Mouse (Mus musculus) adrenal gland, adult 8-10 months (tissue): ENCODE measurements around the gene Dync1h1. TPM values are rescaled to one million over a fixed set of nuclear protein-coding genes. Genes with fewer than 3 reads are reported as not detected.

Source experiments
- DNase-seq: peaks from one replicate; pipeline ENCODE4 v3.0.0; 2022
- total RNA-seq, 4 experiments: library from RNA; stranded (reverse); gene quantifications; 2 replicates each; pipeline ENCODE4 v1.2.4; 2022

The Dync1h1 gene
- total RNA-seq: 100 to 1,000 TPM; 133 to 190 (median 158) TPM

DNA sequence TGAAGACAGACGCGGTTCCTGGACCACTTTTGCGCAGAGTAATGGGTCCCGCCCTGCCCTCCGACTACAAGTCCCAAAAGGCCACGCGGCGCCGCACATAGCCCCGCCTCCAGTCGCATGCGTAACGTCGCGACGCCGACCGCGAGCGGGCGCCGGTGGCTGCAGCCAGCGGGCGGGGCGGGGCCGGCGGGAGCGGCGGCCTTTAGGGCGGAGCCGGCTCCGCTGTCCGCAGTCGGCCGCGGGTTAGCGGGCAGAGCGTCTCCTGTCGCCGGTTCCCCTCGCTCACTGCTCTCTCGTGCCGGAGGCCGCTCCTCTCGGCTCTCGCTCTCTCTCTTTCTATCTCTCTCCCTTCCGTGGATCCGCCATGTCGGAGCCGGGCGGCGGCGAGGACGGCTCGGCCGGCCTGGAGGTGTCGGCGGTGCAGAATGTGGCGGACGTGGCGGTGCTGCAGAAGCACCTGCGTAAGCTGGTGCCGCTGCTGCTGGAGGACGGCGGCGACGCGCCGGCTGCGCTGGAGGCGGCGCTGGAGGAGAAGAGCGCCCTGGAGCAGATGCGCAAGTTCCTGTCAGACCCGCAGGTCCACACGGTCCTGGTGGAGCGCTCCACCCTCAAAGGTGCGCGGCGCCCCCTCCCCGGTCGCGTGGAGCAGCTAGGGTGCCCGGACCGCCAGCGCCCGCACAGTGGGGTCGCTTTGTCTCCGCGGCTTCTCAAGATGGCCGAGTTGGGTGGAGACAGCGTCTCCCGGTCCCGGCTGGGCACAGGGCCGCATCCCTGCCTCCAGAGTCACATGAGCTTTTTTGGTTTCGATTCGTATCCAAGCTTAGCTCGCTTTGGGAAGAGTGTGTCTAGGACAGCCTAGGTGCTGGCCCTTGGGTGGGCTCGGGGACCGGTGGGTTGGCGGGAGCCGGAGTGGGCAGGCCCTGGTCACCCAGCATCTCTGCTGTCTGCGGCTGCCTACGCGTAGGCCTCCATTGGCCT, at the start of gene Dync1h1:
Gene Dync1h1, plus strand, starts transcription at position 212 of the 978 bp plus-strand sequence.
- DNase-seq: peak; percentile 88

- no peak for DNase-seq
These were observed 49.1 kb upstream of the Dync1h1 start for GRCm38 (mm10) chr12:110552113-110552512.

GRCm38 (mm10) chr12:110553362-110553761, 47.9 kb upstream of the Dync1h1 start:
- DNase-seq: no peak

- no peak for DNase-seq
These were observed 45.6 kb upstream of the Dync1h1 start for GRCm38 (mm10) chr12:110555536-110556240.

DNA sequence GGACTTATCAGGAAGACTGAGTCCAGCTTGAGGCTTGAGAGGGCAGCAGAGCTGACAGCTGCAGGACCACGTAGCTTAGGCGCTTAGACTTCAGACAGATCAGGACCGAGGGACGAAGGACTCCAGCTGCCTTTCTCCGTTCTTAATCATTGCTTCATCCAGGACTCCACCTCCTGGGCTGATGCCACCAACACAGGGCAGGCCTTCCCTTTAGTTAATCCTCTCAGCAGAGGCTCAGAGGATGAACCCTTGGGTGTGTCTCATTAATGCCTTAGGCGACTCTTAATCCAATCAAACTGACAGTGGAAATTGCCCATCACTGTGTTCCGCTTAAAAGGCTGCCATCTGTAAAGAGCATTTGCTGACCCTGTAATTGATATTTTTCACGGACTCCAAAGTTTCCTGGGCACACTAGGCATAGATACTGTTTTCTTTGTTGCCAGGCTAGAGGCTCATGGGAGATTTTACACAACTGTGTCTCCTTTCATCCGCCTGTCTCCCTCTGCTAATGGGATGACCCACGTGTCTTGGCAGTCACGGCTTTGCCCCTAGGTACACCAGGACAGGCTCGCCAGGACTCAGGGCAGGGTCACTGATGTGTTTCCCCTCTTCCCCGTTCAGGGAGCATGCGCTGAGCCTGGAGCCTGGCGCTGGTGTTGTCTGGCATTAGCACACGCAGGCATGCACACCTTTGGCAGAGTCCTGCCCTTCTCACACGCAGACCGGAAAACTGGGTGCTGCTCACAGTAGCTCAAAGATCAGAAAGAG, 44.2 kb upstream of the Dync1h1 start:
- no peak for DNase-seq

DNA sequence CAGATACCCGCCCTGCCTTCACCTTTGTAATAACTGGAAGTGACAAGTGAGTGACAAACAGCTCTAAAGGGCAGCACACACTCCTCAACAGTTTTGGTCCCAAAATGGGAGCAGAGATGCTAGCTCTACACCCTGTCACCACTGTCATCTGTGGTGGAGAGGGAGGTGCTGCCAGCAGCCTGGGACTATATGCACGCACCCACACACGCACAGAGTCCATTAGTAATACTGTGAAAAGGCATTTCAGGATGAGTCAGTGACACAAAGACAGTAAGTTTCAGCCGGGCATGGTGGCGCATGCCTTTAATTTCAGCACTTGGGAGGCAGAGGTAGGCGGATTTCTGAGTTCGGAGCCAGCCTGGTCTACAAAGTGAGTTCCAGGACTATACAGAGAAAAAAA, 43.1 kb upstream of the Dync1h1 start:
- no peak for DNase-seq

DNA sequence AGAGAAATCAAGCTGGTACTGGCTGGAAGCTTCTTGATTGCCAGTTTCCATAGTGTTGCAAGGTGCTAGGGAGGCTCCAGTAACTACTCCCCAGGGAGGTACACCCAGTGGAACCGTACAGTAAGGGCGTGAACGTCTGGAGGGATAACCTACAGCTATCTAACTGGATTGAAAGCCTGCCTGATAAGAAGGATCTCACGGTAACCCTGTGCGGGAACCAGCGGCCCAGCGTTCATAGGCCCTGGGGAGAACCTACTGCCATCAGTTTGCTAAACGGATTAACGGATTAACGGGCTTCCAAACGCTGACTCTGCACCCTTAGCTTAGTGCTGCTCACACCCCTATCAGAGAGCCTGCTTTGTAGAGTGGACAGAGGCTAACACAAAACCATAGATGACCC, 37.9 kb upstream of the Dync1h1 start:
- no peak for DNase-seq

DNA sequence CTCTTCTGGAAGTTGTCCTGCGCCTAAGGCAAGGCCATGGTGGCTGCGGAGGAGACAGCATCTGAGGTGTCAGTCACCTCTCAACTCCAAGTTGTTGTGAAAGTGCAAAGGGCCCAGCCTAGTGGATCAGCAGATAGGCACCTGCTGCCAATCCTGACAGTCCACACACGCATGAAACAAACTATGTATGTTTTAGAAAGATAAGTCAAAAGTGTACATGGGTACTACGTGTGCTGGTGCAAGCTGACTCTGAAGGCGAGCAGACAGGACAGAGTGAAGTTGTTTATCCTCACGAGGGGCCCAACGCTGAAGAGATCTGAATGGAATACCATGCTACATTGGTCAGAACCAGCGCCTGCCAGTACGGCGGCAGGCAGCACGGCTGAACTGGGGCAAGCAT, 36.4 kb upstream of the Dync1h1 start:
- no peak for DNase-seq

DNA sequence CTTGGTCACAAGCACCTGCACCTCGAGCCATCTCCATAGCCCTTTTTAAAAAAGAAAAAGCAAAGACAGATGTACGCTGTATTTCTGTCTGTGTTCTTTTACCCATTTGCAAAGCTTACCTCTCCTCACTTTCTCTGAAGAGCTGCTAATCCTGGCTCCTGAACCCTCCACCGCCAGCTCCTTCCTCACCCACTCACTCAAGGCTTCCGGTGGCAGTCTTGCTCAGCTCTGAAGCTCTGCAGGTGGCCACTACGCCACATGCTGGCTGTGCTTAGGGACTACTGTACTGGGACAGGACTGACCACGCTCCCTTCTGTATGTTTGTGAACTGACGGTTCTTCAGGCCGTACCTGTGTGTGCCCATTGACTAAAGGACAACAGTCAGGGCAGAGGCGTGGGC, 34.9 kb upstream of the Dync1h1 start:
- DNase-seq: no peak

GRCm38 (mm10) chr12:110571050-110571449, 30.2 kb upstream of the Dync1h1 start:
- no peak for DNase-seq

DNA sequence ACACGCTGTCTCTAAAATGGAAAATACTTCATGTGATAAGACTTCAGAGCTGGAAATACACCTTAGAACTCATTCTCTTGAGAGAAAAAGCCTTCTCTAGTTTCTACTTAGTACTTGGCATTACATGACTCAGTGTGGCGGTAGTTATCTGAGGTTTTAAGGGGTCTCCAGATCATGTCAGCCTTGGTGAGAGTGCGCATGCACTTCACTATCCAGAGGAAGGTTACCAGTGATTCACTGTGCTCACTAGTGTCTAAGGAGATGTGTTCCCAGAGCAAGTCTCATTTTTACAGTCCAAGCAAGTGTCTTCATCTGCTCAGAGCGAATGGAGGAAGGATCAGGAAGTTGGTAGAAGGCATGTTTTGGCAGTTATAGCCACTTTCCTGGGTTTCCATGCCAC, 28.9 kb upstream of the Dync1h1 start:
- DNase-seq: no peak

- DNase-seq: no peak
These were observed 27.6 kb upstream of the Dync1h1 start for GRCm38 (mm10) chr12:110573635-110574034.

DNA sequence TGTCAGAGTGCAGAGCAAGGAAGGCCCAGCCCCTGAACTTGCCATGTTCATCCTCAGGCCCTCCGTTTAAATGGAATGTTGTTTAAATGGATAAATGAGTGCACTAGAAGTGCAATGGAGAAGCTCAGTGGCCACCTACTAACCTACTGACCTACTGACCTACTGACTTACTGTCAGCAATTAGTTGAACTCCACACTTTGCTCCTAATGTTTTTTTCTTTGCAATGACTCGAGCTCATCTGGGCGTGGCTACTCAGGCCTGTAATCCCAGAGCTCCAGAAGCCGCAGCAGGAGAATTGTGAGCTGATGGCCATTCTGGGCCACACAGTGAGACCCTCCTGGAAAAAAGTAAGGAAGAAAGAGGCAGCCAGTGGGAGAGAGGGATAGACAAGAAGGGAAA, 25.3 kb upstream of the Dync1h1 start:
- no peak for DNase-seq

- no peak for DNase-seq
These were observed 22.9 kb upstream of the Dync1h1 start for GRCm38 (mm10) chr12:110578333-110578732.

- no peak for DNase-seq
These were observed 12.6 kb upstream of the Dync1h1 start for GRCm38 (mm10) chr12:110588622-110589021.

DNA sequence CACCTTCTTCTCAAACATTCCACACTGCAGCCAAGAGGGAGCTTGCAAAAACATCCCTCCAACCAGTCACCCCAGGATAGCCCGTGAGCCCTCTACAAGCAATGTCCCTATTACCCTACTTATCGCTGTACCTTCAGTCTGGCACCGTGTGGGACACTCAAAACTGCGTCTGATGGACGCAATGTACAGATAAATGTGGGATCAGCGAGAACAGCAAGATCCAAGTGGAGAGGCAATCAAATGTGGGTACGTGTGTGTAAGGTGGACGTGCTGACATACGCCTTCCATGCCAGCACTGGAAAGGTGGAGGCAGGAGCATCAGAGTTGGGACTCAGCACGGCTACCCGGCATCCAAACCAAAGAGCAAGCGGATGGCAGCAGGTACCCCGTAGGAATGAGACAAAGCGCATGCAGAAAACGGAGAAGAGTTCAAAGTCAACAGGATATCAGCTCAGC, 10.4 kb upstream of the Dync1h1 start:
- DNase-seq: no peak

- DNase-seq: peak; percentile 99
These were observed 9.9 kb upstream of the Dync1h1 start for GRCm38 (mm10) chr12:110591260-110591883.

- peak; percentile 45 for DNase-seq
These were observed 2.7 kb upstream of the Dync1h1 start for GRCm38 (mm10) chr12:110598527-110598926.

GRCm38 (mm10) chr12:110599791-110600190, 1.5 kb upstream of the Dync1h1 start:
- peak; percentile 34 for DNase-seq

DNA sequence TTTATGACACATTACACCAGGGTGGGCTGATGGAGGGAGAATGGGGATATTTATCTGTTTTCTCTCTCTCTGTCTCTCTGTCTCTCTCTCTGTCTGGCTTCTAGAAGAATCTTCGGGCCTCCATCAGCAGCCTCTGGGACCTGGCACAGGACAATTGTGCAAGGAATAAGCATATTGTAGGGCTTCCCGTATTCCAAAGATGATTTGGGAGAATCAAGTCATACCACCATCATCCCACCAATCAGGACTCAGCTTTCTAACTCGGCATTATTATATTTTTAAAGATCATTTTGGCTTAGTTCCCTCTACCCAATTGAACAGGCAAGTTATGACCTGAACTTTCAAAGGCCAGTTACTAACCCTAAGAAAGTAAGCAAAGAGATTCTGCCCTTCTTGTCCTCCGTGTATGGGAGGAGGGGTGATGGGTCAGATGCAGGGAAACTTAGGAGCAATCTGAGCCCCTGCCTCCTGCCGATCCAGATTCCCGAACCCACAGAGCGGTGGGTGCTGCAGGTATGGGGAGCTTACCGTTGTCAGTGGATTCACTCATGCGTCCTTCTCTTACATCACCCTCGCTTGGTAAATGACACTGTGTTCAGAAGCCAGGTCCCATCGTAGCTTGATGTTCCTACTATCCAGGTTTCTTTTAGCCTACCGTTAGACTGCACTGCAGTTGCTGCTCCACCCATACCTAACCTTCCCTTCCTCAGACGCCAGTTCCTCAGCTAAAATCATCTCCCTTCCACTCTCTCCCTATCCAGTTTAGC, 844 bp upstream of the Dync1h1 start:
- DNase-seq: no peak

DNA sequence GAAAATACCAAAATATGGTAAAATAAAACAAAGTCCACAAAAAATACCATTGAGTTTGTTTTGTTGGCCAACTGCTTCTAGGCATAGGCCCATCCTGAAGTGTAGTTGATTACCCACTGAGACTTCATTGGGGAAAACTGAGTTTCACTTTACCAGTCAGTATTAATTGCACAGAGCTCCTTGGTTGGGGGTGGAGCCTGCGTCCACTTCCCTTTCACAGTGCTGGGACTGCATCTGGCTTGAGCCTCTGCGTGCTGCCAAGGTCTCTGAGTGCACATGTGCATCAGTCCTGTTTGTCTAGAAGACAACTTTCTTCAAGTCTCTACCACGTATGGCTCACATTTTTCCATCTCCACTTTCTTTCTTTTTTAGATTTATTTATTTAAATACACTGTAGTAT, 4.9 kb downstream of the Dync1h1 start:
- DNase-seq: no peak
